Mouse (Mus musculus) heart, embryonic 15.5 days (tissue): ENCODE measurements around the gene Apba3. TPM values are rescaled to one million over a fixed set of nuclear protein-coding genes. Genes with fewer than 3 reads are reported as not detected.
"Not testable (repeated sequence)": the region's sequence is repeated elsewhere in the genome, so short reads cannot be mapped to it uniquely, and the experiment has no call there.

Source experiments
- ATAC-seq: fragments of 200-750 bp; cut with Nextera tagmentation; replicated peaks from 2 replicates; pipeline ENCODE4 v1.8.0; 2017; ENCODE audit warnings: low read depth, moderate TSS enrichment; ENCODE audit not compliant: insufficient number of reproducible peaks, insufficient read depth, low FRiP score
- H3K27ac ChIP-seq: fragments of 300-500 bp; sonication (generic); 2 replicates; pipeline ENCODE4 v1.5.1; 2015; ENCODE audit warnings: mild to moderate bottlenecking, inconsistent platforms
- H3K27me3 ChIP-seq: fragments of 300-500 bp; sonication (generic); 2 replicates; pipeline ENCODE4 v1.6.1; 2015; ENCODE audit warnings: inconsistent platforms
- H3K36me3 ChIP-seq: fragments of 300-500 bp; sonication (generic); 2 replicates; pipeline ENCODE4 v1.6.1; 2015; ENCODE audit warnings: mild to moderate bottlenecking, inconsistent platforms
- H3K4me1 ChIP-seq: fragments of 300-500 bp; sonication (generic); replicated peaks from 2 replicates; pipeline ENCODE4 v1.6.1; 2015; ENCODE audit warnings: inconsistent platforms
- H3K4me2 ChIP-seq: fragments of 300-500 bp; sonication (generic); 2 replicates; pipeline ENCODE4 v1.6.1; 2015; ENCODE audit warnings: inconsistent platforms, mild to moderate bottlenecking, moderate library complexity
- H3K4me3 ChIP-seq: fragments of 300-500 bp; sonication (generic); 2 replicates; pipeline ENCODE4 v1.5.1; 2015; ENCODE audit warnings: mild to moderate bottlenecking, inconsistent platforms
- H3K9ac ChIP-seq: fragments of 300-500 bp; sonication (generic); 2 replicates; pipeline ENCODE4 v1.6.1; 2015; ENCODE audit warnings: mild to moderate bottlenecking, inconsistent platforms
- H3K9me3 ChIP-seq: fragments of 300-500 bp; sonication (generic); replicated peaks from 2 replicates; pipeline ENCODE4 v1.6.1; 2016; ENCODE audit warnings: inconsistent platforms
- WGBS: fragments of 180-500 bp; shearing (Covaris S2); methylation state at CpG from one replicate; pipeline ENCODE4 v1.1.7; 2015; ENCODE audit warnings: mixed read lengths; 5-methylcytosine and 5-hydroxymethylcytosine counted together
- polyA plus RNA-seq: library from polyadenylated mRNA; unstranded; fragments of >200 nt; fragmentation: Nextera tagmentation; extraction: Ambion mirVana; gene quantifications from 2 replicates; pipeline ENCODE4 v1.2.1, GENCODE M21; 2015

Apba3 gene
- 42.3 and 61.2 TPM in 2 replicates for polyA plus RNA-seq

- Histone ChIP-seq H3K27ac (peak within 1 kb of the TSS; percentile 83), H3K36me3 (peaks cover 22% of the 10 kb centered on the region), H3K4me3 (peak within 1 kb of the TSS; percentile 78), H3K27me3 (no peaks in the 10 kb centered on the region), H3K4me1 (peaks cover 24% of the 10 kb centered on the region), H3K9ac (peak within 1 kb of the TSS; percentile 75), H3K4me2 (peak within 1 kb of the TSS; percentile 78), H3K9me3 (no peaks in the 10 kb centered on the region)
- WGBS: under 1% methylated on average over 48 of the region's 48 CpGs
- peak; percentile 93 for ATAC-seq
These were observed at the start of gene Apba3, which contains the start of gene Mrpl54 for GRCm38 (mm10) chr10:81266211-81267105. Gene Apba3 (plus strand): TSS chr10:81266960. Gene Mrpl54 (minus strand): TSS chr10:81266934.

- not testable (repeated sequence) for ATAC-seq
These were observed 49.5 kb upstream of the Apba3 start for GRCm38 (mm10) chr10:81217267-81217666.

GRCm38 (mm10) chr10:81217964-81218363 lies 48.8 kb upstream of the Apba3 start:
- peak; percentile 60; the same call in 1 of the 2 replicates for ATAC-seq
- 29% methylated on average over 7 of the region's 7 CpGs for WGBS
- H3K27me3 ChIP-seq: peaks cover 10% of the 10 kb centered on the region; the same call in 1 of the 2 replicates

More at GRCm38 (mm10) chr10:81217267-81217666, 49.5 kb upstream of the Apba3 start:
- 32% methylated on average over 1 of the region's 1 CpGs for WGBS
- not testable (repeated sequence) for H3K4me3 ChIP-seq, H3K4me2 ChIP-seq, H3K27ac ChIP-seq, H3K4me1 ChIP-seq, H3K36me3 ChIP-seq, H3K9ac ChIP-seq, H3K27me3 ChIP-seq, H3K9me3 ChIP-seq

GRCm38 (mm10) chr10:81221402-81222015 lies 45.3 kb upstream of the Apba3 start:
- Histone ChIP-seq H3K27ac (no peak overlapping the region), H3K27me3 (peaks cover 10% of the 10 kb centered on the region; the same call in 1 of the 2 replicates), H3K4me2 (no peak overlapping the region), H3K4me3 (no peak overlapping the region), H3K9me3 (no peaks in the 10 kb centered on the region), H3K9ac (no peak overlapping the region), H3K4me1 (0 out of 2 replicates have a peak, but pooled peaks cover 2% of the 10 kb centered on the region), H3K36me3 (no peaks in the 10 kb centered on the region)
- ATAC-seq: no peak
- WGBS: 80% methylated on average over 5 of the region's 5 CpGs

More at GRCm38 (mm10) chr10:81217964-81218363, 48.8 kb upstream of the Apba3 start:
- no peaks in the 10 kb centered on the region for H3K36me3 ChIP-seq
- H3K9ac ChIP-seq: no peak overlapping the region
- 0 out of 2 replicates have a peak, but pooled peaks cover 2% of the 10 kb centered on the region for H3K4me1 ChIP-seq
- H3K4me2 ChIP-seq: no peak overlapping the region
- H3K9me3 ChIP-seq: no peaks in the 10 kb centered on the region
- no peak overlapping the region for H3K27ac ChIP-seq
- H3K4me3 ChIP-seq: no peak overlapping the region

GRCm38 (mm10) chr10:81223731-81224130 lies 43.0 kb upstream of the Apba3 start:
- H3K4me3 ChIP-seq, H3K4me1 ChIP-seq, ATAC-seq, H3K27ac ChIP-seq, H3K9ac ChIP-seq, H3K36me3 ChIP-seq, H3K4me2 ChIP-seq, H3K9me3 ChIP-seq: not testable (repeated sequence)
- 54% methylated on average over 2 of the region's 2 CpGs for WGBS
- H3K27me3 ChIP-seq: peaks cover 12% of the 10 kb centered on the region

- Histone ChIP-seq H3K9me3 (no peaks in the 10 kb centered on the region), H3K4me2 (peak overlapping the region; percentile 54), H3K4me3 (peak overlapping the region; percentile 18), H3K27me3 (peaks cover 43% of the 10 kb centered on the region), H3K36me3 (no peaks in the 10 kb centered on the region), H3K27ac (no peak overlapping the region), H3K9ac (peak overlapping the region; percentile 27), H3K4me1 (peaks cover 26% of the 10 kb centered on the region)
- ATAC-seq: no peak
- WGBS: 11% methylated on average over 20 of the region's 20 CpGs
These were observed 36.9 kb upstream of the Apba3 start for GRCm38 (mm10) chr10:81229735-81230437.

GRCm38 (mm10) chr10:81230438-81231332 lies 36.1 kb upstream of the Apba3 start, which contains the start of gene Atcay:
Gene Atcay (minus strand): TSS chr10:81230833.
- H3K27me3 ChIP-seq: peaks cover 43% of the 10 kb centered on the region
- peak within 1 kb of the TSS; percentile 54 for H3K4me2 ChIP-seq
- H3K9me3 ChIP-seq: no peaks in the 10 kb centered on the region
- WGBS: 10% methylated on average over 27 of the region's 27 CpGs
- peak within 1 kb of the TSS; percentile 27 for H3K9ac ChIP-seq
- H3K36me3 ChIP-seq: no peaks in the 10 kb centered on the region
- peaks cover 26% of the 10 kb centered on the region for H3K4me1 ChIP-seq
- no peak for ATAC-seq
- peak within 1 kb of the TSS; percentile 18 for H3K4me3 ChIP-seq
- H3K27ac ChIP-seq: no peak within 1 kb of the TSS

- WGBS: 44% methylated on average over 7 of the region's 7 CpGs
- no peak overlapping the region for H3K4me3 ChIP-seq
- peaks cover 43% of the 10 kb centered on the region for H3K27me3 ChIP-seq
- peaks cover 26% of the 10 kb centered on the region for H3K4me1 ChIP-seq
- no peak overlapping the region for H3K4me2 ChIP-seq
- H3K9ac ChIP-seq: no peak overlapping the region
- no peak overlapping the region for H3K27ac ChIP-seq
- H3K36me3 ChIP-seq: no peaks in the 10 kb centered on the region
- H3K9me3 ChIP-seq: no peaks in the 10 kb centered on the region
- ATAC-seq: no peak
These were observed 35.3 kb upstream of the Apba3 start for GRCm38 (mm10) chr10:81231436-81231835.

GRCm38 (mm10) chr10:81232580-81233225 lies 34.1 kb upstream of the Apba3 start, which contains the start of gene Zfr2:
Gene Zfr2 (plus strand): TSS chr10:81233155.
- Histone ChIP-seq H3K4me3 (peak within 1 kb of the TSS; percentile 69), H3K9ac (peak within 1 kb of the TSS; percentile 63), H3K9me3 (no peaks in the 10 kb centered on the region), H3K4me1 (peaks cover 26% of the 10 kb centered on the region), H3K4me2 (peak within 1 kb of the TSS; percentile 69), H3K36me3 (no peaks in the 10 kb centered on the region), H3K27me3 (peaks cover 47% of the 10 kb centered on the region), H3K27ac (peak within 1 kb of the TSS; percentile 32; the same call in 1 of the 2 replicates)
- peak; percentile 85 for ATAC-seq
- 7% methylated on average over 29 of the region's 29 CpGs for WGBS

GRCm38 (mm10) chr10:81233226-81233585 lies 33.6 kb upstream of the Apba3 start:
- WGBS: under 1% methylated on average over 27 of the region's 28 CpGs
- H3K27me3 ChIP-seq: peaks cover 49% of the 10 kb centered on the region
- H3K4me3 ChIP-seq: peak overlapping the region; percentile 69
- H3K9ac ChIP-seq: peak overlapping the region; percentile 63
- peak overlapping the region; percentile 69 for H3K4me2 ChIP-seq
- H3K9me3 ChIP-seq: no peaks in the 10 kb centered on the region
- H3K27ac ChIP-seq: peak overlapping the region; percentile 32; the same call in 1 of the 2 replicates
- H3K4me1 ChIP-seq: peaks cover 26% of the 10 kb centered on the region
- H3K36me3 ChIP-seq: no peaks in the 10 kb centered on the region
- ATAC-seq: peak; percentile 58
